Mouse (Mus musculus): ENCODE data around the gene Tigd4. TPM values are rescaled to one million over a fixed set of nuclear protein-coding genes. Genes with fewer than 3 reads are reported as not detected.

The Tigd4 gene
- polyA plus RNA-seq (2012; ENCODE audit: low replicate concordance): not detected in 2 replicates

GRCm38 (mm10) chr3:84593274-84593673 lies at the start of gene Tigd4:
Tigd4 (plus strand) TSS chr3:84593574.

GRCm38 (mm10) chr3:84582023-84582912 lies 11.1 kb upstream of the Tigd4 start, which contains the start of gene Arfip1:
Arfip1 (minus strand) TSS chr3:84582625.

Other genes starting within 250 kb of the Tigd4 start
- gene Fhdc1, start 113.1 kb upstream of the Tigd4 start, polyA plus RNA-seq (2012; ENCODE audit: low replicate concordance): 78.8 and 93.9 TPM in 2 replicates
- gene Arfip1, start 10.9 kb upstream of the Tigd4 start, polyA plus RNA-seq (2012; ENCODE audit: low replicate concordance): 10.3 and 13.4 TPM in 2 replicates
- 0.21 and 0.74 TPM in 2 replicates for gene Tmem154, start 72.6 kb downstream of the Tigd4 start, polyA plus RNA-seq (2012; ENCODE audit: low replicate concordance)
- gene Fbxw7, start 221.7 kb downstream of the Tigd4 start, polyA plus RNA-seq (2012; ENCODE audit: low replicate concordance): 8.8 and 10.7 TPM in 2 replicates

Measured in leukemia stem cell, adult 10-12 weeks (primary cell).